Mouse (Mus musculus) forebrain, embryonic 10.5 days (tissue): ENCODE measurements around the gene Slc9a7. TPM values are rescaled to one million over a fixed set of nuclear protein-coding genes. Genes with fewer than 3 reads are reported as not detected.

Experiments
- DNase-seq: peaks from one replicate; pipeline ENCODE4 v3.0.0-alpha.2; 2017; ENCODE audit warnings: low spot score; ENCODE audit errors: extremely low spot score
- H3K27ac ChIP-seq: fragments of 300-500 bp; sonication (generic); 2 replicates; pipeline ENCODE4 v1.5.1; 2016; ENCODE audit warnings: mild to moderate bottlenecking
- H3K27me3 ChIP-seq: fragments of 300-500 bp; sonication (generic); 2 replicates; pipeline ENCODE4 v1.6.1; 2016; ENCODE audit warnings: mild to moderate bottlenecking; ENCODE audit not compliant: poor library complexity, severe bottlenecking
- H3K36me3 ChIP-seq: fragments of 300-500 bp; sonication (generic); replicated peaks from 2 replicates; pipeline ENCODE4 v1.6.1; 2016; ENCODE audit warnings: mild to moderate bottlenecking, moderate library complexity
- H3K4me1 ChIP-seq: fragments of 300-500 bp; sonication (generic); 2 replicates; pipeline ENCODE4 v1.6.1; 2016
- H3K4me3 ChIP-seq: fragments of 300-500 bp; sonication (generic); 2 replicates; pipeline ENCODE4 v1.5.1; 2016; ENCODE audit warnings: mild to moderate bottlenecking, moderate library complexity
- H3K9me3 ChIP-seq: fragments of 300-500 bp; sonication (generic); 2 replicates; pipeline ENCODE4 v1.6.1; 2016; ENCODE audit warnings: mild to moderate bottlenecking, moderate library complexity
- WGBS: fragments of 180-500 bp; shearing (Covaris S2); methylation state at CpG from one replicate; pipeline ENCODE4 v1.1.7; 2016; 5-methylcytosine and 5-hydroxymethylcytosine counted together
- polyA plus RNA-seq: library from polyadenylated mRNA; unstranded; fragments of >200 nt; fragmentation: Nextera tagmentation; extraction: Ambion mirVana; gene quantifications from 2 replicates; pipeline ENCODE4 v1.2.1, GENCODE M21; 2016

Gene Slc9a7
- 0.49 and 0.93 TPM in 2 replicates for polyA plus RNA-seq

DNA sequence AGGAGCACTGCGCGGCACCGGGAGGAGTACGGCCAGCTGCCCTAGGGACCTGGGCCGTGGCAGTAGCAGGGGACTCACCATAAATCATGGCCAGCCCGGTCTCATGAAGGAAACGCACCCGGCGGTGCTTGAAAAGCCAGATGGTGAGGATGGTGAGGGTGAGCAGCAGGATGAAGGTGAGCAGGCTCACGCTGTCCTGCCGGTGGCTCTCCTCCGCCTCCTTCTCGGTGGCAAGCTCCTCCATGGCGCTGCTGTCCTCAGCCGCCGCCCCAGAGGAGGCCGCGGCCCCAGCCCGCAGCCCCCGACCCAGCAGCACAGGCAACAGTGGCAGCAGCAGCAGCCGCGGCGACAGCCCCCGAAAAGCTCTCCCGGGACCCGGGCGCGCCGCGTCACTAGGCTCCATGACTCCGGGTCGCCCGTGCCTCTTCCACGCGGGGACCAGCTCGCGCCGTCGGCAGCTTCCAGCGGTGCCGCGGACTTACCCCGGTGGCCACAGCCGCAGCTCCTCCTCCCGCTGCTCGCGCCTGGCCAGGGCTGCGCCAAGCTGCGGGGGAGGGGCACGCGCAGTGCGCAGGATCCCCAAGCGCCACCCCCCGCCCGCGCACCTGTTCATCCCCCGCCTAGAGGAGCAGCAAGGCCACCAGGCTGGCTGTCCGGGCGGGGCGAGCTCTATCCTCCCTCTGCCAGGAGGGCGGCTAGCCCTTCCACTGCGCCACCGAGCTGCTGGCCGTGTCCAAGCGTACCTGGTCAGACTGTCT, at the start of gene Slc9a7:
Gene Slc9a7, minus strand, starts transcription at position 526 of the 758 bp plus-strand sequence.
- Histone ChIP-seq H3K9me3 (no peaks in the 10 kb centered on the region), H3K36me3 (no peaks in the 10 kb centered on the region), H3K4me3 (peak within 1 kb of the TSS; percentile 67), H3K27me3 (peaks cover 32% of the 10 kb centered on the region), H3K4me1 (no peaks in the 10 kb centered on the region), H3K27ac (peak within 1 kb of the TSS; percentile 66)
- peak; percentile 21 for DNase-seq
- 17% methylated on average over 56 of the region's 65 CpGs for WGBS

- 29% methylated on average over 2 of the region's 2 CpGs for WGBS
- Histone ChIP-seq H3K27me3 (no peaks in the 10 kb centered on the region), H3K4me1 (no peaks in the 10 kb centered on the region), H3K36me3 (no peaks in the 10 kb centered on the region), H3K27ac (no peak overlapping the region), H3K4me3 (no peak overlapping the region), H3K9me3 (no peaks in the 10 kb centered on the region)
- DNase-seq, result peak; percentile 18
Measured at GRCm38 (mm10) chrX:20335722-20336121, 44.1 kb upstream of the Slc9a7 start.

DNA sequence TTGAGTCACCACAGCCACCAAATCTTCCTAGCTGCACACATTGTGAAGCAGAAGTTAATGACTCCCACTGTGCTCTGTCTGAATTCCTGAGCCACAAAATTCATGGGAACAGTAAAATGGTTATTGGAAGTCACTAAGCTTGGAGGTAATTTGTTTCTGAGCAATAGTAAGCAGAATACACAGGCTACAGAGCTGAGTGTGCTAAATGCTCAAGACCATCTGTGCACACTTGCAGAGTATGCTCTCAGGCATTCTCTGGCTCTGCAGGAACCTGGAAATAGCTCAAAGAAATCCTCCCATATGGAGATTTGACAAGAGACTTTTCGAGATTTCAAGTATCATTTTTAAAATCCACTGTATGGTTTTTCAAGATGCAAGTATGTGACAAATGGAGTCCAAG, 41.1 kb upstream of the Slc9a7 start:
- Histone ChIP-seq H3K4me1 (no peaks in the 10 kb centered on the region), H3K27ac (no peak overlapping the region), H3K9me3 (no peaks in the 10 kb centered on the region), H3K4me3 (no peak overlapping the region), H3K36me3 (no peaks in the 10 kb centered on the region), H3K27me3 (no peaks in the 10 kb centered on the region)
- DNase-seq, result no peak
- WGBS, result 86% methylated on average over 1 of the region's 1 CpGs

DNA sequence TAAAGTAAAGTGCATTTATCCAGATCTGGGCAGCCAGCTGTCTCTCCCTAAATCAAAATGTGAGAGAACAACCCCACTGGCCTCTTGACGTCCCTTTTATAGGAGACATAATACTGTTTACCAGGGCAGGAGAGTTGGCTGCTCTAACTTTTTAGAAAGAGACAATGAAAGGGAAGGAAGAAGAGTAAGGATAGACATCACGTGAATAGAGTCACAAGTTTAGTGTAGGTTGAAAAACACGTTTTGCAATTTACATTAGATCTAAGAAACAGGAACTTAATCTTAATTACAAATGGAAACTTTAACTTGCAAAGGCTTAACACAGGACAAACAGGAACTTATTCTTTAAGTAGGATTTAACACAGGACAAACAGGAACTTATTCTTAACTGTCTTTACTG, 15.6 kb upstream of the Slc9a7 start:
- 45% methylated on average over 3 of the region's 3 CpGs for WGBS
- no peaks in the 10 kb centered on the region for H3K36me3 ChIP-seq
- no peak overlapping the region for H3K4me3 ChIP-seq
- no peak for DNase-seq
- no peaks in the 10 kb centered on the region for H3K9me3 ChIP-seq
- H3K4me1 ChIP-seq, result no peaks in the 10 kb centered on the region
- H3K27ac ChIP-seq, result no peak overlapping the region
- no peaks in the 10 kb centered on the region for H3K27me3 ChIP-seq

DNA sequence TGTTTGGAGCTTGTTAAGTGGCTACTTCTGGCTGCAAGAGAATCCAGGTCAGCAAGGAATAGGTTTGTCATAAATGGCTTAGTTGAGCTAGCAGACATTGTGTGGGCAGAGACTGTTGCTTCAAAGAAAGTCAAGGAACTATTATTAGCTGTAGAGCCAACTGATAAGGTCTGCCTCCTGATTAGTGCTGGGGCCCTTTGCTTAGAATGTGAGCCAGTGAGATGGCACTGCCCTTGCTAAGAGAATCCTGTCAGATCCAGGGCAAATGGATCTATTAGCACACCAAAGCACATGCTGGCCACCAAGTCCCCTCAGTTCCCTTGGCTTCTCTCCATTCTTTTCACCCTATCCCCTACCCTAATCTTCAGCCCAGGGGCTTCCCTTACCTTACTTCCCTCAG, 14.3 kb upstream of the Slc9a7 start:
- Histone ChIP-seq H3K9me3 (no peaks in the 10 kb centered on the region), H3K27me3 (no peaks in the 10 kb centered on the region), H3K4me1 (no peaks in the 10 kb centered on the region)

GRCm38 (mm10) chrX:20303280-20303679, 11.7 kb upstream of the Slc9a7 start:
- Histone ChIP-seq H3K4me1 (no peaks in the 10 kb centered on the region), H3K27me3 (no peaks in the 10 kb centered on the region), H3K4me3 (no peak overlapping the region), H3K9me3 (no peaks in the 10 kb centered on the region), H3K36me3 (no peaks in the 10 kb centered on the region), H3K27ac (no peak overlapping the region)
- no peak for DNase-seq

More for the DNA sequence above, 14.3 kb upstream of the Slc9a7 start:
- no peak overlapping the region for H3K4me3 ChIP-seq
- no peak for DNase-seq
- H3K27ac ChIP-seq, result no peak overlapping the region
- no peaks in the 10 kb centered on the region for H3K36me3 ChIP-seq

DNA sequence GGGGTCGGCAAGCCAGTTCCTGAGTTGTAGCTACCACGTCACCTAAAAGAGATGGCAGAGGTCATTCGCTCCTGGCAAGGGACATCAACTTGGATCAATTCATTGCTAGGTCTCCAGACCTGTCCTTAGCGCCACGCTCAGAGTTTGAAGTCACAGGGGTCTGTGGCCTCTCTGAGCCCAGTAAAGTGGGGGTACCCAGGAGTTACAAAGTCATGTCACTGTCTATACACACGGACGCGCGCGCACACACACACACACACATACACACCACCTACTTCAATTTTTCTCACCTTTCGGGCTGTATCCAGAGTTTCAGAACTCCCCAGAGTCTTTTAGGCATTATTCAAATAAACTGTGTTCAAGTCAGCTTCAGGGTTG, 422 bp upstream of the Slc9a7 start:
- Histone ChIP-seq H3K27me3 (peaks cover 32% of the 10 kb centered on the region), H3K9me3 (no peaks in the 10 kb centered on the region), H3K4me1 (no peaks in the 10 kb centered on the region), H3K27ac (no peak overlapping the region), H3K36me3 (no peaks in the 10 kb centered on the region), H3K4me3 (peak overlapping the region; percentile 67)
- 35% methylated on average over 11 of the region's 11 CpGs for WGBS
- DNase-seq, result no peak

DNA sequence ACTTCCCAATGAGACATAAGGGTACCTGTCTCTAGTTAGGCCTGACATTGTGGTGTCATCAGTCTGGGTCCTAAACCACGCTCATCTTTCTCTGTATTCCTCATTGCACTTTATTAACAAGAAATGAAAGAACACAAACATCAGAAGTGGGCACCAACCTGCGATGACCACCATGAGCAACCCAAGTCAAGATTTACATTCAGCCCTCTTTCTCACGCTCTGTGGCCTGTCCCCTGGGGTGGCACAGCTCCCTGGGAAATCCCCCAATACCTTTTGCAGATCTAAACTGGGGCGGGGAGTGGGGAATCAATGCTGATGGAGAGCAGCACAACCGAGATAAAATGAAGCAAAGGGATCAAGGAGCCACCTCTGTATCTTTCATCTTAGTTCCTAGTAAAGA, 892 bp downstream of the Slc9a7 start:
- Histone ChIP-seq H3K27me3 (peaks cover 32% of the 10 kb centered on the region), H3K36me3 (no peaks in the 10 kb centered on the region), H3K4me3 (peak overlapping the region; percentile 67), H3K27ac (no peak overlapping the region), H3K9me3 (no peaks in the 10 kb centered on the region), H3K4me1 (no peaks in the 10 kb centered on the region)
- WGBS, result 17% methylated on average over 5 of the region's 5 CpGs
- no peak for DNase-seq

- Histone ChIP-seq H3K27me3 (peaks cover 32% of the 10 kb centered on the region), H3K9me3 (no peaks in the 10 kb centered on the region), H3K36me3 (no peaks in the 10 kb centered on the region), H3K27ac (no peak overlapping the region), H3K4me1 (no peaks in the 10 kb centered on the region), H3K4me3 (no peak overlapping the region)
- DNase-seq, result no peak
- 90% methylated on average over 3 of the region's 3 CpGs for WGBS
Measured at GRCm38 (mm10) chrX:20288674-20289073, 2.9 kb downstream of the Slc9a7 start.

DNA sequence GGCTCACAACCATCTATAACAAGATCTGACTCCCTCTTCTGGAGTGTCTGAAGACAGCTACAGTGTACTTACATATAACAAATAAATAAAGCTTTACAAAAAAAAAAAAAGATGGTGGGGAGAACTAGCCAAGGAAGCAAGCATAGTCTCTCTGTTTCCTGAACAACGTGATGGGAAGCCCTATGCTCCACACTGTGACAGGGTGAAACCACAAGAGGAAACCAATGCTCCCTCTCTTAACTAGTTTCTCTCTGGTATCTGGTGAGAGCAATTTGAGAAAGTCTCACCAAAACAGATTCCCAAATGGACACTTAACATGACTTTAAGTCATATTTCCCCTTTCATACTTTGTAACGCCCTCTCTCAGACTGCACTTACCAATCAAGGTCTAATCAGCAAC, 5.4 kb downstream of the Slc9a7 start:
- 80% methylated on average over 2 of the region's 2 CpGs for WGBS

GRCm38 (mm10) chrX:20279424-20279823, 12.2 kb downstream of the Slc9a7 start:
- Histone ChIP-seq H3K27me3 (no peaks in the 10 kb centered on the region), H3K36me3 (no peaks in the 10 kb centered on the region), H3K4me1 (no peaks in the 10 kb centered on the region), H3K27ac (no peak overlapping the region), H3K9me3 (no peaks in the 10 kb centered on the region), H3K4me3 (no peak overlapping the region)
- DNase-seq, result no peak
- 84% methylated on average over 6 of the region's 6 CpGs for WGBS

More for the DNA sequence above, 5.4 kb downstream of the Slc9a7 start:
- Histone ChIP-seq H3K4me1 (no peaks in the 10 kb centered on the region), H3K9me3 (no peaks in the 10 kb centered on the region), H3K27ac (no peak overlapping the region), H3K36me3 (no peaks in the 10 kb centered on the region), H3K4me3 (no peak overlapping the region), H3K27me3 (peaks cover 11% of the 10 kb centered on the region; the same call in 1 of the 2 replicates)
- no peak for DNase-seq

DNA sequence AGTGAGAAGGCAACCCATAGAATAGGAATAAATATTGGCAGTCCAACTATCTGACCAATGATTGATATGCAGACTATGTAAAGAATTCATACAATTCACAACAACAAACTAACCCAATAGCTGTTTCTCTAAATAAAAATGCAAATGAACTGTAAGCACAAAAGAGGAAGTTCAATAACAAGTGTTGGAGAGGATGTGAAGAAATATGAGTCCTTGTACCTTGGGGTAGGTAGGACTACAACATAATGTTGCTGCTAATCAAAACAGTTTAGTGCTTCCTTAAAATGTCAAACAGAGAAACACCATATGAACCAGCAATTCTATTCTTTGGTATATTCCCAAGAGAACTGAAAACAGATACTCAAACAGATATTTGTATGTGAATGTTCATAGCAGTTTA, 17.8 kb downstream of the Slc9a7 start:
- H3K27me3 ChIP-seq, result no peaks in the 10 kb centered on the region

GRCm38 (mm10) chrX:20271980-20272379, 19.6 kb downstream of the Slc9a7 start:
- 67% methylated on average over 1 of the region's 1 CpGs for WGBS
- Histone ChIP-seq H3K9me3 (no peaks in the 10 kb centered on the region), H3K27ac (no peak overlapping the region), H3K4me3 (no peak overlapping the region), H3K4me1 (no peaks in the 10 kb centered on the region), H3K27me3 (no peaks in the 10 kb centered on the region), H3K36me3 (no peaks in the 10 kb centered on the region)
- no peak for DNase-seq

More for the DNA sequence above, 17.8 kb downstream of the Slc9a7 start:
- H3K4me3 ChIP-seq, result no peak overlapping the region
- no peaks in the 10 kb centered on the region for H3K9me3 ChIP-seq
- H3K4me1 ChIP-seq, result no peaks in the 10 kb centered on the region
- H3K27ac ChIP-seq, result no peak overlapping the region
- H3K36me3 ChIP-seq, result no peaks in the 10 kb centered on the region
- no peak for DNase-seq

DNA sequence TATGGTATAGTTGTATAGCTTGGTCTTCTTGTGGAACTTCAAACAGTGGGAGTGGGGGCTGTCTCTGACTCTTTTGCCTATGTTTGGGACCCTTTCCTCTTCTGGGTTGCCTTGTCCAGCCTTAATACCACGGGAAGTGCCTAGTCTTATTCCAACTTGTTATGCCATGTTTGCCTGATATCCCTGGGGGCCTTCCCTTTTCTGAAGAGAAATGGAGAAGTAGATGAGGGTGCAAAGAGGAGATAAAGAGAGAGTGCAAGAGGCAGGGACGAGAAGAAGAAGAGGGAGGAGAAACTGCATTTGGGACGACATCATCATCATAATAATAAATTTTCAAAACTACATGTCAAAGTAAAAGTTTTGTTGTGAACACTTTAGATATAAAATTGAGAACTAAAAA, 21.6 kb downstream of the Slc9a7 start:
- H3K27ac ChIP-seq, result no peak overlapping the region
- DNase-seq, result no peak
- 88% methylated on average over 3 of the region's 3 CpGs for WGBS
- no peaks in the 10 kb centered on the region for H3K9me3 ChIP-seq
- H3K36me3 ChIP-seq, result no peaks in the 10 kb centered on the region
- H3K27me3 ChIP-seq, result no peaks in the 10 kb centered on the region
- H3K4me3 ChIP-seq, result no peak overlapping the region
- no peaks in the 10 kb centered on the region for H3K4me1 ChIP-seq
